Mouse (Mus musculus) stomach, postnatal 0 days (tissue): Measurements from ENCODE around the gene Lrig3.

Experiments used
- CTCF ChIP-seq: IDR thresholded peaks from 2 replicates; pipeline ENCODE4 v1.5.1; 2016; ENCODE audit warnings: antibody characterized with exemption, low read depth, mild to moderate bottlenecking, moderate library complexity
- EP300 ChIP-seq: optimal IDR thresholded peaks from 2 replicates; pipeline ENCODE3; 2016; ENCODE audit warnings: antibody characterized with exemption

- TF ChIP-seq CTCF (no peak), EP300 (no peak)
These were observed 22.9 kb upstream of the Lrig3 start for GRCm38 (mm10) chr10:125943098-125943497.
